Mouse (Mus musculus): ENCODE measurements around the gene Clec12a. TPM values are rescaled to one million over a fixed set of nuclear protein-coding genes. Genes with fewer than 3 reads are reported as not detected.
A peak's percentile ranks its signal among the peaks of the same experiment; 100 is the strongest.

The Clec12a gene
- total RNA-seq, 2 experiments from 2014 or later: 1.1 to 2.0 TPM

DNA sequence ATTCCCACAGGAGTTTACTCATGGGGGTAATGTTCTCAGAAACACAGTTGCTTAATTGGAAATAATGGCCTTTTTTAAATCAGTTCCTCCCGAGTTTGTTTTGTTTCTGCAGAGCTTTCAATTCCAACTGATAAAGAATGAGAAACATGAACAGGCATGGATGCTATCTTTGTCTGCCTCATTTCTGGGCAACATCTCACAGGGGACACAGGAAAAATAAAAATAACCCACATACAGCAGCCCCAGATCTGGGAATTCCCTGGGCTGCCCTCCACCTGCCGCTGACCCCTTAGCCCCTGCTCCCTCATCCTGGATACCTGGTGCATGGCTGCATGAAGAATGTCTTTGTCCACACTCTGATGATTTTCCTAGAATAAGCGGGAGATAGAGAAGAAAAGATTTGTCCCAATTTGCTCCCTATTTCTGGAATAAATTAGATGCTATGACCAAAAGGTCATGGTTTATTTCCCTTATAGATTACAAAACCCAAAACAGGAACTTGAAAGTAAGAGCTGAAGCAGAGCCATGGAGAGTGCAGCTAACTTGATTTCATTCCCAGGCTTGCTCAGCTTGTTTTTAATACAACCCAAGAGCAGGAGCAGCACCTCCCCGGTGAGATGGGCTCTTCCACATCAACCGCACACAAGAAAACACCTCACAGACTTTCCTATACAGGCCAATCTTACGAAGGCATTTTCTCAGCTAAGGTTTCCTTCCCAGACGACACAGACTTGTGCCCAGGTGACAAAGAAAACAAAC, 27.1 kb downstream of the Clec12a start:
- no peak for DNase-seq (ENCODE audit: low spot score in 2 of 2)

DNA sequence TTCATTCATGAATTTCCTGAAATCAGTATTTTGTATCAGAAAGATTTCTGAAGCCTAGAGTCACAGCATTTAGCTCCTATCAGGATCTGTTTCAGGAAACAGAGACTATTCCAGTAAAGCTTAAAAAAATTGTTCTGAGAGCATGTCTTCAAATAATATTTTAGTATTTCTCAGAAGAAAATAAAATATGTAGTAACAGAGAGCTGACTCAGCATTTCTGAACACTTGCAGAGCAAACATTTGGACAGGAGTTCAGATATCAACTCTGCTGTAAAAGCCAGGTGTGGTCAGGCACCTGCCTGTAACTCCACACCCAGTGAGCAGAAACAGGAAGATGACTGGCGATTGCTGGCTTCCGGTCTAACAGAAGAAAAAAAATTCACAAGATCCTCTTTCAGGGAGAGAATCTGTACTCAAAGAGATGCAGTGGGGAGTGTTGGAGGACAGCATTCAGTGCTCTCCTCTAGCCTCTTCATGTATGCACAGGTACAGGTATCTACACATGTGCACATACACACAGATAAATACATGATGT, 32.5 kb downstream of the Clec12a start:
- no peak for DNase-seq (ENCODE audit: low spot score in 2 of 2)

DNA sequence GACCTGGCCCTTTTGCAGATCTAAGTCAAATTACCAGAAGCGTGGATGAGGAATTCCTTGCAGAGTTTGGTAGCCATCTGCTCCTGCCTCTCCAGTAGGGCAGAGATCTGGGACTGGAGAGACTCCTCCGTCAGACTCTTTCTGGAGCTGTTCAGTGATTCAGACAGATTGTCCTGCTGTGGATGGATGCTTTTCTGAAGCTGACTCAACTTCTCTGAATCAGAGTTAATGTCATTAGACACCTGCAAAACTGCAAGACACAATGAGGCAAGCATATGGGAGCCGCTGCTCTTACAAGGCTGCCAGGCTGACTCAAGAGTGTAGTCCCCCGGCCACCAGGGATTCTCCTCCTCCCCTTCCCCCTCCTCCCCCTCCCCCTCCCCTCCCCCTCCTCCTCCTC, 38.0 kb downstream of the Clec12a start:
- no peak for DNase-seq (ENCODE audit: low spot score in 2 of 2)

DNA sequence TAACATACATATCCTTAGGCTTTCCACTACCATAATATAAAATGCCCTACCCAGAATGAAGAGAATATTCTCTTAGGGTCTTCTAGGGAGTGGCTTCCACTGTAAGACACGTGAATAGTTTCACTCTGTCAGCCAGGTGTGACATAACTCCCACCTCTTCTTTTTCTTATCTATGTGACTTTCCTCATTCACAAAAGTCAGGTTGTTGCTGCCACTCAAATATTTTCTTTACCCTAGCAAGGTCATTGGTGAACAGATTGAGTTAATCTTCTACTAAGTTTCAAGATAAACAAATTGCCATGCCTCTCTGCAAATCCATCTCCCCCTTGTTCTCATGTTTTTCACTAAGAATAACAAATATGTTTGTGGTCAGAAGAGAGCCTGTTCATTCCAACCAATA, 39.2 kb downstream of the Clec12a start:
- no peak for DNase-seq (ENCODE audit: low spot score in 2 of 2)

DNA sequence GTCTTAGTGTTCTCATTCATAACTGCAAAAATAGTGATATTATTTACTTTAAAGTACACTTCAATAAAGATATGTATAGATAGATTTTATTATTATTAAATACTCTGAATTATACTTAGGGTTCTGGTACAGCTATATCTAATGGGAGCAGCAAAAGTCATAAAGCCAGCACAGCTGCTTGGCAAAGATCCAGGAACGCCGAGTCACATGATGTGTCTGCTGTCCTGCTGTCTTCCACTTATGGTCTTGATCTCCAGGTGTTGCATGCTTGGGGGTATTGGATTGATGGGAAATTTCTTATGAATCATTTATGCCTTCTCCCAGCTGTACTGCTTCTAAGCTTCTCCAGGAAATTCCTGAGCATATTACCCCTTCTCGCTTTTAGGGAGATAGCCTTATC, 41.0 kb downstream of the Clec12a start:
- DNase-seq (ENCODE audit: low spot score in 2 of 2): no peak

DNA sequence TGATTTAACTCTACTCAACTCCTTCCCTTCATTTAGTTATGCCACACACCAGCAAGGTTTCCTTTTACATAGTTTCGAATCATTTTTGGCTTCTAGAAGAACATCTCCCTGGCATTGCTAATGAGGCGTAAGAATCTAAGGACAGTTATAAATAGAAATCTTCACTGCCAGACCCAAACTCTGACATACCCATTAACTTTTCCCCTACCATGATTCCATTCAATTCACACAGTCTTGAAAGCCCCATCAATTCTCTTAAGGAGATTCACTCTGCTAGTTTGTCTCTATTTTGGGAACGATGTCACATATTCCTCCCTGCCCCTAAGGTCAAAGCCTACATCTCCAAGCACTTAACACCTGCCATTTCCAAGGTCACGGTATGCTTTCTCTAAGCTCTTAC, 42.5 kb downstream of the Clec12a start:
- DNase-seq (ENCODE audit: low spot score in 2 of 2): no peak

DNA sequence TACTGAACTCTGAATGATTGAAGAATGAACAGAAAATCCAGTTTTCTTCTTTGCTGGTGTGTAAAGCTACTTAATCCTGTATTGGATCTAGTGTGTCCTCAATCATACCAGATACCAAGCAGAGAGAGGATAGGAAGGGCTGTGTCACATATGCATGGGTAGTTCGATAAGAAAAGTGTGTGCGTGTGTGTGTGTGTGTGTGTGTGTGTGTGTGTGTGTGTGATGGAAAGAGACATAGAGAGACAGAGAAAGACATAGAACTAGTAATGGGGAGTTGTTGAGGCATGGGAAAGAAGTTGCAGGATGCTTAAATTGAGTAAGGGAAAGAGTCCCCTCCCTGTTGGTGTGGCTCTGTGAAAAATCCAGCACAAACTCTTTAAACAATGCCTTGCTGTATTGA, 43.3 kb downstream of the Clec12a start, which contains the start of gene Clec12b:
Gene Clec12b (minus strand): TSS at position 101 of the 400 bp plus-strand sequence.
- DNase-seq (ENCODE audit: low spot score in 2 of 2): no peak

DNA sequence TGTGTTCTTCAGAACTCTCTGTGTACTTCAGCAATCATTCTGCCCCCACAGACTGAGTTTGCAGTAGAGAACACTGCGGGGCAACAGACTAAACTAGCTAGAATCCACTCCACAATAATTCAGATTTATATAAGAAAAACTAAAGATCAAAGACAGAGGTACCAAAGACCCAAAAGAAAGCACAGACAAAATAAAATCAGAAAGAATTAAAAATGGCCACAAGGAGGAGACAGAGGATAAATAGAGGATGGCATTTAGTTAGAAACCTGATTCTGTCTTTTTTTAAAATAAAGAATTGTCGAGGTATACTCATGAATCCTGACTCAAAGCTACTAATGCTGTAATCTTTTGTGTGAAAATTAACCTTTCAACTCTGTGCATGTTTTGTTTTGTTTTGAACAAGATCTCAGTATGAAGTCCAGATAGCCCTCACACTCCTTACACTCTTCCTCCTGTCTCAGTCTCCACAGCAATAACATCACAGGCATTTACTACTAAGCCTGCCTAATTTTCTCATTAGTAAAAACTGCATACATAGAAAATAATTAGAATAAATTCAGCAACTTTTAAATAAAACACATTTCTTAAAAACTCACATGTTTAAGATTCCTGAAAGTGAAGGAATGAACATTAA, 50.7 kb downstream of the Clec12a start:
- no peak for DNase-seq (ENCODE audit: low spot score in 2 of 2)

DNA sequence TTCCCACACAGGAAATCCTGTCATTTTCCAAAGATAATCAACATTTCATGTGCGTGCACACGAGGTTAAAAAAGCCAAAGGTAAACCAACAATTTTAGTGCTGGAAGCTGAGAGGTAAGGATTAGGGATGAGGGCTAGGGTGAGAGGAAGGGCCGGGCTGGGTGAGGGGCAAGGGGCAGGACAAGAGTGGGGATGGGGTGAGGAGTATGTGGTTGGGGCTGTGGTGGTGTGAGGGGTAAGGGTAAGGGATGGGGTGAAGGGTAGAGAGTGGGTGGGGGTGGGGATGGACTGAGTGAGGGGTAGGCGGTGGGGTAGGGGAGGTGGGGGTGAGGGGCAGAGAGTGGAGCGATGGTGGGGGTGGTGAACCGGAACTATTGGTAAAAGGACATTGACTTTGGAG, 51.2 kb downstream of the Clec12a start:
- no peak for DNase-seq (ENCODE audit: low spot score in 2 of 2)

DNA sequence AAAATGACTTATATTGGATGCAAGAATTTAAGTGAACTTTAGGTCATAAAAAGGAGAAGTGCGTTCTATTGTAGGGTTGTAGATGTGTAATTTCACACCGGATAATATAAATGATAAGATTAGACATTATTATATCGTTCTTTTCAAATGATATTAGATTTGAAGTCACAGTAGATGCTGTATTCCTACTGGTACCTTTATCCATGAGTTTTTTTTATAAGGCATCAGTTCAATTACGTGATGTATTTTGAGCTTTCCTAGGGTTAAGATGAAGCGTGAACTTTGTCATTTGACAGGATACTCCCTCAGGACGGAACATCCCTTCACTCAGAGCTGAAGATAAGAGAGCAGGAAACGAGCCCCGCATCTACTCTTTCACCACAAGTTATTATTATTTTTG, 54.5 kb downstream of the Clec12a start, which contains the start of gene Clec1b:
Gene Clec1b (plus strand): TSS at position 301 of the 400 bp plus-strand sequence.
- DNase-seq (ENCODE audit: low spot score in 2 of 2): no peak

DNA sequence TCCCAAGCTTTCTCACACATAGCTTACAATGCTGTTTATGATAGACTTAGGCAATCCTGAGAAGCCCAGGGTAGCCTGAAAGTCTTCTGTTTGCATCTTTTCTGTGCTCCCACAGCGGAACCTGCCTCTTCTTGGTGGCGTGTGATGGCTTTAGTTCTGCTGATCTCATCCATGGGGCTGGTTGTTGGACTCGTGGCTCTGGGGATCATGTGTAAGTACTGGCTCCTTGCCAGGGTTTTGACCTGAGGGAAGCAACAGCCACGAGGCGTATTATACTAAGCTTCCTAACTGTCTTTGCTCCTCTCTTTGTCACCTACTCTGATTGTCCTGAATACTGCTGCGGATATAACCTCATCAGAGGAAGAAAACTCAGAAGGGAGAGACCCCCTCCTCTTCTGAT, 57.5 kb downstream of the Clec12a start:
- DNase-seq (ENCODE audit: low spot score in 2 of 2): peak in 1 of 2 experiments; percentile 7

DNA sequence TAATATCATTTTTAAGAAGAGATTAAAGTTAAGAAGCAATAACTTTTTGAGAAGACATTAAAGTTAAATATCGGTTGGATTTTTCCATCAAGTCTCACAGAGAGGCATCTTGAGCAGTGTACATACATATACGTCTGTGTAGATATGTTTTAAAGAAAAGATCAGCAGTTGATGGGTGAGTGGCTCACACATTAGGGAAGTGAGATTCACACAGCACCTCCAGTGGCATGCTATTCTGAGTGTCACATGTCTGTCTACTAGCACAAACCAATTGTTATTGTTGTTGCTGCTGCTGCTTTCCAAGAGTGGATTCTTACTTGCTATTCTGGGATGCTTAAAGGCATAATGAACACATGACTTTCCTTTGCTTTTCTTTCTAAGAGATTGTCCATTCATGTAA, 59.9 kb downstream of the Clec12a start:
- DNase-seq (ENCODE audit: low spot score in 2 of 2): no peak

DNA sequence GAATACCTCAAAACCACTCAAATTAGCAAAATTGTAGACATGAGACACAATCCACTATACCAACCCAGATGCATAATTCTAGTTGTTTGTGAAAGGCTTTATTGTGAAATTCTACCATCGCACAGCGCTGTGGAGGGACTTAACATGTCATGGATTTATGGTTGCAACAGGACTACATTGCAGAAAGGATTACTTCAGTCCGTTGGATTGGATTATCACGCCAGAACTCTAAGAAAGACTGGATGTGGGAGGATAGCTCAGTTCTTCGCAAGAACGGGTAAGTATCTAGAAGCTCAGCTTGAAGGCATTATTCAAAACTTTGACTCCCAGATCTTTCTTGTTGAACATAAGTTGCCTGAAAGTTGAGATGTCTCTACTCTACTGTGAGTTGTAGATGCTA, 60.9 kb downstream of the Clec12a start:
- no peak for DNase-seq (ENCODE audit: low spot score in 2 of 2)

DNA sequence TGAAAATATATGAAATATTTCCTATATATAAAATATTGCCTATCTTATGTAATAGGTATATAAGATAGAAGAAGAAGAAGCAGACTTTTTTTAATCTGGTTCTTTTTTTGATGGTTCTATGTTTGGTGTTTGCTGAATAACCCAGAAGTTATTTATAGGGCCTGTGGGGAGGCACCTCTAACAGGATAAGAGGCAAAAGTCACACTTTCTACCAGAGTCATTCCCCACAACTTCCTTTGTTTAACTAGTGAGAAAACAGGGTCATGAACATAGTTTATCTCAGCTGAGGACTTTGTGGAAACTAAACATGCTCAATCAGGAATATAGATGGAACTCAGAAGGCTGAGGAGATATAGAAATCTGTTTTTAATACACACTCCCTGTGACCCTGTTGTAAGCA, 63.5 kb downstream of the Clec12a start:
- DNase-seq (ENCODE audit: low spot score in 2 of 2): no peak

DNA sequence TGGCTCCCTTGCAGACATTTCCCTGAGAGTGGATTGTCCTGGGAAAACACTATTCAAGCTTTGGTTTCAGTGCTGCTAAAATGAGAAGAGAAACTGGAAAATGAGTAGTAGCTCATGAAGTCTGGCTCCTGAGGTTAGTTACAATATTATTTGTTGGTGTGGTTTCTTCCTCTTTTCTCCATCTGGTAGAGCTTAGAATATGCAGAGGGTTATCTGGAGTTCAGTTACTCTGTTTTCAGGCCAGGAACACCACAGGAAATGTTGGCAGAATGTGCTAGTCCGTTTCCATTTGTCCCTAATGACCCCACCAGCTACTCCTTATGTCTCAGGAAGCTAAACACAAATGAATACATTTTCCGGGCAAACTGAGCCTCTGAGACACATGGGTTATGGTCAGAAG, 64.8 kb downstream of the Clec12a start:
- no peak for DNase-seq (ENCODE audit: low spot score in 2 of 2)

DNA sequence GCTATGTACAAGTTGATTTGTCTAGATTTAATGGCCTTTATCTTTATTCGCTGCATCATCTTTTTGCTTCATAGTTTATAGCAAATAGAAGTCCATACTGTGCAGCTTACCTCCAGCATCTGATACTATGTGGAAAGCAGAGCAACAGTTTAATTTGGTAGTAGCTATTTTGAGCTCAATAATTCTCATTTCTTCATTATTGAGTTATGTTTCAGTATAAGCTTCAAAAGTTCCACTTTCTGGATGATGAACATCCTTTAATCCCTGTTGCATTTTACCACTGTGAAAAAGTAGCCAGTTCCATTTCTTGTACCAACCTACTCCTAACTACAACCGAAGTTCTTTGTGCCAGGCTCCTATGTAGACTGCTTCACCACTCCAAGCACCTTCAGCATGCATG, 66.1 kb downstream of the Clec12a start, which contains the start of gene Clec9a:
Gene Clec9a (plus strand): TSS at position 301 of the 400 bp plus-strand sequence.
- no peak for DNase-seq (ENCODE audit: low spot score in 2 of 2)

DNA sequence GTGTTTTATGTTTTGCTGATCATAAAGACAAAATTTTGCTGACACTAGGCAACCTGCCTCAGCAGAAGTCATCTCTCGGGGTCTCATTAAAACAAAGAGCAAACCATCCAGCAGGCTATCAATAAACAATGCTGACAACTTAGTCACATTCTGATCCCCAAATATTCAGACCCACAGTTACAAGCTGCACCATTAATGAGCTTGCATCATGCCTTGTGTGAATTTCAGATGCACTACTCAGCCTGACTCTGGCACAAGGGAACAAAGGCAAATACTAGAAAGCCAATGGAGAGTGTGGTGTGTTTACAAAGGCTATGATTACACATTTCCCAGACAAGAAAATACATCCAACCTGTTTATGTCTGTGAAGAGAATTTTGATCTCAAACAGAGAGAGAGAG, 71.7 kb downstream of the Clec12a start:
- no peak for DNase-seq (ENCODE audit: low spot score in 2 of 2)

Other genes with a start within 250 kb of the Clec12a start
- under 1 TPM in 1 of 2 experiments, not detected in 1; 0.14 TPM for gene Clec2e, start 241.8 kb upstream of the Clec12a start, total RNA-seq (2021)
- gene Clec2d, start 162.1 kb upstream of the Clec12a start, total RNA-seq (2021): 10 to 100 TPM; 34.7 to 49.1 TPM
- under 1 TPM in 1 of 2 experiments, not detected in 1; 0.34 TPM for gene Cd69, start 67.3 kb upstream of the Clec12a start, total RNA-seq (2021)
- not detected for gene 4922502D21Rik, start 10.9 kb upstream of the Clec12a start, total RNA-seq (2021)
- gene Clec12b, start 43.2 kb downstream of the Clec12a start, total RNA-seq (2021): under 1 TPM in 1 of 2 experiments, not detected in 1; 0.31 TPM
- gene Clec1b, start 54.6 kb downstream of the Clec12a start, total RNA-seq (2021): 1 to 10 TPM; 2.2 to 3.9 TPM
- gene Clec9a, start 66.2 kb downstream of the Clec12a start, total RNA-seq (2021): under 1 TPM; 0.31 to 0.40 TPM
- 10 to 100 TPM in 1 of 2 experiments, 1 to 10 TPM in 1; 9.2 to 11.1 TPM for gene Clec1a, start 109.3 kb downstream of the Clec12a start, total RNA-seq (2021)
- under 1 TPM; 0.36 to 0.65 TPM for gene Olr1, start 164.5 kb downstream of the Clec12a start, total RNA-seq (2021)
- 10 to 100 TPM in 1 of 2 experiments, under 1 TPM in 1; 0.96 to 31.1 TPM for gene Tmem52b, start 169.9 kb downstream of the Clec12a start, total RNA-seq (2021)
- gene Gabarapl1, start 190.5 kb downstream of the Clec12a start, total RNA-seq (2021): 100 to 1,000 TPM; 135 to 141 TPM
- gene Klre1, start 235.2 kb downstream of the Clec12a start, total RNA-seq (2021): not detected
- 1 to 10 TPM in 1 of 2 experiments, under 1 TPM in 1; 0.56 to 1.1 TPM for gene Klrd1, start 249.1 kb downstream of the Clec12a start, total RNA-seq (2021)

Measured in adrenal gland, postnatal 4 days (tissue).